7 mouse cellular contexts compared by ENCODE assay signal in the genomic region with DNA sequence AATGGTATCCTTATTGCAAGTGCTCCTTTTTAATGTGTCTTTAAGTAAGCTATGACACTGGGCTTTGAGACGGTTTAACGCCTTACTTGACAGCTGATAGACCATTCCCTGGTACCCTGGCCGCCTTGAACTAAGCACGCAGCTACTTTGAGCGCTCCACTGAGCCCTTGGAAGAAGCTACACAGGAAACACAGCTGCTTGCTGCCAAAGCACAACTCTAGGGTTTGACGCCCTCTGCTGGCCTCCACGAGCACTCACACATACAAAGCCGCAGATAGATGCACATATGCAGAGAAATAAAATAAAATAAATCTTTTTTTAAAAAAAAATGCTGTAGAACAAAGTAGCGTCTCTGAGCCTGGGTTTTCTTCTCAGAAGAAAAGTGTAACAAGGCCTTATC. TPM values are rescaled to one million over a fixed set of nuclear protein-coding genes. Genes with fewer than 3 reads are reported as not detected.
DNase-seq lines count a peak whose midpoint lies in the region; ATAC-seq lines count a peak whose summit lies in the region.

No protein-coding gene starts in this region.

- H3K4me2 ChIP-seq in hindbrain, embryonic 13.5 days: peak overlapping the region; percentile 52
- peak overlapping the region; percentile 50 for H3K4me2 ChIP-seq in midbrain, embryonic 15.5 days

- 16% methylated on average over 9 of the region's 9 CpGs for WGBS in hindbrain, embryonic 13.5 days
- 12% methylated on average over 9 of the region's 9 CpGs for WGBS in midbrain, embryonic 15.5 days

- peak overlapping the region; percentile 59 for H3K9ac ChIP-seq in hindbrain, embryonic 13.5 days
- peak overlapping the region; percentile 45 for H3K9ac ChIP-seq in midbrain, embryonic 15.5 days

- H3K4me1 ChIP-seq in hindbrain, embryonic 13.5 days (replicated peaks): no peaks in the 10 kb centered on the region; the same call in 1 of the 2 replicates
- peaks cover 11% of the 10 kb centered on the region; the same call in 1 of the 2 replicates for H3K4me1 ChIP-seq in midbrain, embryonic 15.5 days

- no peaks in the 10 kb centered on the region for H3K9me3 ChIP-seq in hindbrain, embryonic 13.5 days
- no peaks in the 10 kb centered on the region for H3K9me3 ChIP-seq in midbrain, embryonic 15.5 days

- peak; percentile 55 for DNase-seq in right cerebral cortex, postnatal 14 days
- DNase-seq in right cerebral cortex, postnatal 36 days (ENCODE audit: low spot score in 2 of 2): no peak
- peak; percentile 41 to 46 for DNase-seq in cerebellum, postnatal 36 days
- no peak for DNase-seq in natural killer cell, adult 2 months (ENCODE audit: low spot score in 2 of 2)
- DNase-seq in left cerebral cortex, adult 11 months (ENCODE audit: low spot score): no peak

- ATAC-seq in hindbrain, embryonic 13.5 days (ENCODE audit: low FRiP score): 0 out of 2 replicates have a peak, but pooled peaks have one; percentile 58
- ATAC-seq in midbrain, embryonic 15.5 days (replicated peaks): 0 out of 2 replicates have a peak, but pooled peaks have one; percentile 48

- H3K36me3 ChIP-seq in hindbrain, embryonic 13.5 days: no peaks in the 10 kb centered on the region
- no peaks in the 10 kb centered on the region for H3K36me3 ChIP-seq in midbrain, embryonic 15.5 days (replicated peaks)

- H3K4me3 ChIP-seq in hindbrain, embryonic 13.5 days: peak overlapping the region; percentile 33
- H3K4me3 ChIP-seq in midbrain, embryonic 15.5 days: peak overlapping the region; percentile 37

- H3K27ac ChIP-seq in hindbrain, embryonic 13.5 days: peak overlapping the region; percentile 79
- H3K27ac ChIP-seq in midbrain, embryonic 15.5 days: peak overlapping the region; percentile 71; the same call in 1 of the 2 replicates

- H3K27me3 ChIP-seq in hindbrain, embryonic 13.5 days: no peaks in the 10 kb centered on the region; the same call in 1 of the 2 replicates
- H3K27me3 ChIP-seq in midbrain, embryonic 15.5 days (replicated peaks): no peaks in the 10 kb centered on the region; the same call in 1 of the 2 replicates

RNA-seq across cellular contexts. Expression of gene Pla2g5, which starts 4.0 kb away (rescaled TPM):
- 0.25 and 0.49 TPM in 2 replicates for polyA plus RNA-seq in hindbrain, embryonic 13.5 days (2015; fragmentation: Nextera tagmentation; extraction: Ambion mirVana)
- 0.46 and 0.75 TPM in 2 replicates for polyA plus RNA-seq in midbrain, embryonic 15.5 days (2015; fragmentation: Nextera tagmentation; extraction: Ambion mirVana)

RNA-seq across cellular contexts. Expression of gene Gm13030, which starts 14.5 kb away (rescaled TPM):
- not detected in 2 replicates for polyA plus RNA-seq in hindbrain, embryonic 13.5 days (2015; fragmentation: Nextera tagmentation; extraction: Ambion mirVana)
- not detected in 2 replicates for polyA plus RNA-seq in midbrain, embryonic 15.5 days (2015; fragmentation: Nextera tagmentation; extraction: Ambion mirVana)

RNA-seq across cellular contexts. Expression of gene Pla2g2e, which starts 18.5 kb away (rescaled TPM):
- not detected in 2 replicates for polyA plus RNA-seq in hindbrain, embryonic 13.5 days (2015; fragmentation: Nextera tagmentation; extraction: Ambion mirVana)
- polyA plus RNA-seq in midbrain, embryonic 15.5 days (2015; fragmentation: Nextera tagmentation; extraction: Ambion mirVana): not detected in 2 replicates

RNA-seq across cellular contexts. Expression of gene Otud3, which starts 54.5 kb away (rescaled TPM):
- 2.5 and 3.5 TPM in 2 replicates for polyA plus RNA-seq in hindbrain, embryonic 13.5 days (2015; fragmentation: Nextera tagmentation; extraction: Ambion mirVana)
- polyA plus RNA-seq in midbrain, embryonic 15.5 days (2015; fragmentation: Nextera tagmentation; extraction: Ambion mirVana): 2.4 and 2.8 TPM in 2 replicates

Comparison
In these comparisons a context has a peak if more than half of its experiments do, and no peak if none do; other contexts are left out.
1. DNase-seq: peak in right cerebral cortex, postnatal 14 days (single experiment) and cerebellum, postnatal 36 days (2 of 2); none in right cerebral cortex, postnatal 36 days (0 of 2), natural killer cell, adult 2 months (0 of 2) and left cerebral cortex, adult 11 months (single experiment).